ENCODE assay signal across 12 mouse cellular contexts in the genomic region with DNA sequence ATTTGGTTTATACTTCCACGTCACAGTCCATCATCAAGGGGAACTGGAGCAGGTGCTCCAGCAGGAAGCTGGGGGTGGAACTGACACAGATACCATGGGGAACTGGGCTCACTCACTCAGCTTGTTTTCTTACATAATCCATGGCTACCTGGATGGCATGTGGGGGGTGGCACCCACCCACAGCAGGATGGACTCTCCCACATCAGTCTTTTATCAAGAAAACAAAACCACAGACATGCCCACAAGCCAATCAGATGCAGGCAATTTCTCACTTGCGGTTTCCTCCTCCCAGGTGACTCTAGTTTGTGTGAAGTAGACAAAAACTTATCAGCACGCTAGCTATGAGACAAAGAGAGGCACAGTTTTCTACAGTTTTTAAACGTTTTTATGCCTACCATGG. TPM values are rescaled to one million over a fixed set of nuclear protein-coding genes. Genes with fewer than 3 reads are reported as not detected.
DNase-seq lines count a peak whose midpoint lies in the region; ATAC-seq and TF ChIP-seq lines count a peak whose summit lies in the region.
"Had no signal": no experiment of that assay in that cellular context is flagged by ENCODE, and none has a peak within 500 bp of the region (broad histone marks: within the 10 kb centered on the region; RNA-seq: fewer than 3 reads in every experiment).

No protein-coding gene starts in this region.

- DNase-seq in frontal cortex, postnatal 36 days (ENCODE audit: low spot score in 2 of 2), result no peak
- peak; percentile 54 for DNase-seq in G1E (ENCODE audit: low spot score)
- DNase-seq in liver, result peak; percentile 67
- peak; percentile 42 to 77 for DNase-seq in spleen, adult 2 months (ENCODE audit: low read depth in 1 of 2, low spot score in 2 of 2)
- DNase-seq in gastrocnemius, adult 8-10 months (ENCODE audit: low spot score in 2 of 2), result no peak
- DNase-seq in hindbrain, postnatal 0 days (ENCODE audit: low spot score), result no peak
- DNase-seq: cerebellum, postnatal 25 days had no signal

- peak overlapping the region; percentile 69 for H3K27ac ChIP-seq in spleen, adult 2 months (ENCODE audit: insufficient read depth, low read length)
- H3K27ac ChIP-seq in kidney, embryonic 15.5 days, result no peak overlapping the region
- no peak overlapping the region for H3K27ac ChIP-seq in hindbrain, postnatal 0 days
- H3K27ac ChIP-seq: hindbrain, embryonic 15.5 days; lung, embryonic 15.5 days had no signal

- no peak overlapping the region for H3K4me3 ChIP-seq in G1E (ENCODE audit: low read depth, low read length)
- no peak overlapping the region for H3K4me3 ChIP-seq in spleen, adult 2 months (ENCODE audit: extremely low read depth, insufficient read depth, insufficient read length)
- H3K4me3 ChIP-seq in kidney, embryonic 15.5 days (replicated peaks), result no peak overlapping the region
- no peak overlapping the region for H3K4me3 ChIP-seq in hindbrain, postnatal 0 days (ENCODE audit: low read length)
- H3K4me3 ChIP-seq: erythroblast, embryonic 14.5 days; hindbrain, embryonic 15.5 days; lung, embryonic 15.5 days had no signal

- no peak for TF ChIP-seq CTCF in G1E (IDR thresholded peaks at IDR 0.05; ENCODE audit: low read depth, low read length)
- TF ChIP-seq CTCF in spleen, adult 2 months (IDR thresholded peaks at IDR 0.05; ENCODE audit: extremely low read depth, insufficient read depth, insufficient read length, insufficient replicate concordance), result no peak
- no peak for TF ChIP-seq CTCF in hindbrain, postnatal 0 days (IDR thresholded peaks at IDR 0.05; ENCODE audit: low read depth)

- H3K4me2 ChIP-seq in kidney, embryonic 15.5 days, result no peak overlapping the region
- no peak overlapping the region for H3K4me2 ChIP-seq in hindbrain, postnatal 0 days (ENCODE audit: low read depth, low read length)
- H3K4me2 ChIP-seq: hindbrain, embryonic 15.5 days; lung, embryonic 15.5 days had no signal

- peak; percentile 51 for ATAC-seq in frontal cortex, adult (ENCODE audit: low TSS enrichment)
- peak; percentile 92 for ATAC-seq in G1E (ENCODE audit: extremely low read depth, insufficient number of reproducible peaks, low FRiP score, poor library complexity, severe bottlenecking)
- ATAC-seq in kidney, embryonic 15.5 days (replicated peaks; ENCODE audit: low FRiP score), result no peak
- ATAC-seq in hindbrain, postnatal 0 days, result no peak

- no peaks in the 10 kb centered on the region for H3K9me3 ChIP-seq in G1E (replicated peaks)
- H3K9me3 ChIP-seq in kidney, embryonic 15.5 days (replicated peaks), result no peaks in the 10 kb centered on the region
- H3K9me3 ChIP-seq in hindbrain, postnatal 0 days (ENCODE audit: low read length), result no peaks in the 10 kb centered on the region
- H3K9me3 ChIP-seq: hindbrain, embryonic 15.5 days; lung, embryonic 15.5 days had no signal

- no peaks in the 10 kb centered on the region for H3K27me3 ChIP-seq in G1E (ENCODE audit: insufficient read depth, low read length)
- H3K27me3 ChIP-seq in spleen, adult 2 months (ENCODE audit: control insufficient read depth, insufficient read depth, low read length), result no peaks in the 10 kb centered on the region
- H3K27me3 ChIP-seq in kidney, embryonic 15.5 days, result no peaks in the 10 kb centered on the region
- H3K27me3 ChIP-seq in hindbrain, postnatal 0 days (ENCODE audit: insufficient read depth, low read length), result no peaks in the 10 kb centered on the region
- H3K27me3 ChIP-seq: hindbrain, embryonic 15.5 days; lung, embryonic 15.5 days had no signal

- peaks cover 56% of the 10 kb centered on the region for H3K4me1 ChIP-seq in G1E (ENCODE audit: insufficient read depth, low read depth, low read length)
- peaks cover 11% of the 10 kb centered on the region for H3K4me1 ChIP-seq in spleen, adult 2 months (ENCODE audit: control insufficient read depth, insufficient read depth, insufficient read length)
- no peaks in the 10 kb centered on the region for H3K4me1 ChIP-seq in kidney, embryonic 15.5 days
- 0 out of 2 replicates have a peak, but pooled peaks cover 1% of the 10 kb centered on the region for H3K4me1 ChIP-seq in hindbrain, postnatal 0 days (ENCODE audit: insufficient read depth, low read length)
- H3K4me1 ChIP-seq: lung, embryonic 15.5 days had no signal

- H3K36me3 ChIP-seq in G1E (replicated peaks), result peaks cover 58% of the 10 kb centered on the region
- H3K36me3 ChIP-seq in spleen, adult 2 months (ENCODE audit: control insufficient read depth, insufficient read depth, low read length), result peaks cover 5% of the 10 kb centered on the region; the same call in 1 of the 2 replicates
- peaks cover 17% of the 10 kb centered on the region for H3K36me3 ChIP-seq in kidney, embryonic 15.5 days
- 0 out of 2 replicates have a peak, but pooled peaks cover 4% of the 10 kb centered on the region for H3K36me3 ChIP-seq in hindbrain, postnatal 0 days (ENCODE audit: insufficient read depth, low read length)

- WGBS in spleen, adult 2 months, result 7% methylated on average over 4 of the region's 4 CpGs
- WGBS in kidney, embryonic 15.5 days, result 74% methylated on average over 4 of the region's 4 CpGs
- 66% methylated on average over 4 of the region's 4 CpGs for WGBS in hindbrain, postnatal 0 days

- no peak for TF ChIP-seq POLR2A in spleen, adult 2 months (IDR thresholded peaks at IDR 0.05; ENCODE audit: low read depth, low read length)

- no peak overlapping the region for H3K9ac ChIP-seq in kidney, embryonic 15.5 days
- no peak overlapping the region for H3K9ac ChIP-seq in hindbrain, postnatal 0 days (replicated peaks; ENCODE audit: low read length)
- H3K9ac ChIP-seq: hindbrain, embryonic 15.5 days; lung, embryonic 15.5 days had no signal

RNA-seq across cellular contexts. Expression of a gene that starts 37.6 kb away (rescaled TPM):
- total RNA-seq in G1E (2014; fragmentation: Nextera tagmentation) (not detected in 2 replicates), G1E (2017) (0.16 and 0.17 TPM in 2 replicates)
- polyA plus RNA-seq in G1E (2012), result 0.24 and 0.43 TPM in 2 replicates
- 1.3 and 2.0 TPM in 2 replicates for polyA plus RNA-seq in spleen, adult 2 months (2012; rRNA removed)
- polyA plus RNA-seq in kidney, embryonic 15.5 days (2015; fragmentation: Nextera tagmentation; extraction: Ambion mirVana), result 4.8 and 5.7 TPM in 2 replicates
- 1 to 10 TPM; 1.5 to 7.1 (median 4.4) TPM for total RNA-seq in gastrocnemius, adult 8-10 months (2022)
- total RNA-seq in hindbrain, postnatal 0 days (2014; rRNA removed), result not detected in 2 replicates
- 6.7 TPM in 2 replicates for polyA plus RNA-seq in hindbrain, postnatal 0 days (2015; fragmentation: Nextera tagmentation; extraction: Ambion mirVana)

RNA-seq across cellular contexts. Expression of a gene that starts 37.9 kb away (rescaled TPM):
- total RNA-seq in G1E (2014; fragmentation: Nextera tagmentation) (21.3 and 24.7 TPM in 2 replicates), G1E (2017) (17.2 and 21.0 TPM in 2 replicates)
- 5.2 and 7.7 TPM in 2 replicates for polyA plus RNA-seq in G1E (2012)
- 11.5 and 13.3 TPM in 2 replicates for polyA plus RNA-seq in spleen, adult 2 months (2012; rRNA removed)
- polyA plus RNA-seq in kidney, embryonic 15.5 days (2015; fragmentation: Nextera tagmentation; extraction: Ambion mirVana), result 46.4 and 48.7 TPM in 2 replicates
- 10 to 100 TPM; 10.4 to 14.5 (median 11.7) TPM for total RNA-seq in gastrocnemius, adult 8-10 months (2022)
- total RNA-seq in hindbrain, postnatal 0 days (2014; rRNA removed), result 69.7 and 70.9 TPM in 2 replicates
- 64.0 and 66.1 TPM in 2 replicates for polyA plus RNA-seq in hindbrain, postnatal 0 days (2015; fragmentation: Nextera tagmentation; extraction: Ambion mirVana)

Comparison
In these comparisons a context has a peak if more than half of its experiments do, and no peak if none do; other contexts are left out.
1. ATAC-seq: peak in frontal cortex, adult (single experiment) and G1E (single experiment); none in kidney, embryonic 15.5 days (single experiment) and hindbrain, postnatal 0 days (single experiment).
2. DNase-seq: peak in G1E (single experiment), liver (single experiment) and spleen, adult 2 months (2 of 2); none in frontal cortex, postnatal 36 days (0 of 2), gastrocnemius, adult 8-10 months (0 of 2) and hindbrain, postnatal 0 days (single experiment).